Mouse (Mus musculus) splenic B cell, adult 2 months (primary cell): ENCODE results near the gene Cacng4.

Experiments used
- DNase-seq: peaks from one replicate; pipeline ENCODE4 v3.0.0-alpha.2; 2011; ENCODE audit warnings: low read depth, low spot score
- H3K27me3 ChIP-seq: 2 replicates; pipeline ENCODE4 v1.6.1; 2012; ENCODE audit warnings: mild to moderate bottlenecking, low read length, moderate library complexity, mixed read lengths; ENCODE audit not compliant: control insufficient read depth, poor library complexity, insufficient read depth, severe bottlenecking
- H3K36me3 ChIP-seq: 2 replicates; pipeline ENCODE4 v1.6.1; 2012; ENCODE audit warnings: mild to moderate bottlenecking, low read length, moderate library complexity, mixed read lengths; ENCODE audit not compliant: control insufficient read depth, poor library complexity, insufficient read depth, severe bottlenecking

Gene Cacng4

DNA sequence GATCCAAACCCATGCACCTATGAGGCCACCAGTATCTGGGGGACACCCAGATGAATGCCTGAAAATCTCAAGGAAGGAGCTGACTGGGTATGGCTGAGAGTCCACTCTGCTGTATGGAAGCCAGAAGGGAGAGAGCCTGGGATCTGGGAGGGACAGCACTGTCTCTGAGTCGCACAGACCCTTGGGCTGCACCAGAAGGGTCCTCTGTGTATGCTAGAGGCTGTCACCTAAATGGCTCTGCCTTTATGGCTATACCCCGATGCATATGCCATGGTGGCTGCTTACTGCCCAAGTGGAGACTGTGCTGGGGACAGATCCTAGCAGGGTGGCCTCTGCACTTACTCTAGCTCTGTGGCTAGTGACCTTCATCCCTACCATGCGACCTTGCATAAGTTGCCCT is 8.6 kb downstream of the Cacng4 start:
- DNase-seq: no peak
- Histone ChIP-seq H3K36me3 (no peaks in the 10 kb centered on the region), H3K27me3 (no peaks in the 10 kb centered on the region)

GRCm38 (mm10) chr11:107785288-107785687 is 9.1 kb downstream of the Cacng4 start:
- no peak for DNase-seq
- Histone ChIP-seq H3K27me3 (no peaks in the 10 kb centered on the region), H3K36me3 (no peaks in the 10 kb centered on the region)

DNA sequence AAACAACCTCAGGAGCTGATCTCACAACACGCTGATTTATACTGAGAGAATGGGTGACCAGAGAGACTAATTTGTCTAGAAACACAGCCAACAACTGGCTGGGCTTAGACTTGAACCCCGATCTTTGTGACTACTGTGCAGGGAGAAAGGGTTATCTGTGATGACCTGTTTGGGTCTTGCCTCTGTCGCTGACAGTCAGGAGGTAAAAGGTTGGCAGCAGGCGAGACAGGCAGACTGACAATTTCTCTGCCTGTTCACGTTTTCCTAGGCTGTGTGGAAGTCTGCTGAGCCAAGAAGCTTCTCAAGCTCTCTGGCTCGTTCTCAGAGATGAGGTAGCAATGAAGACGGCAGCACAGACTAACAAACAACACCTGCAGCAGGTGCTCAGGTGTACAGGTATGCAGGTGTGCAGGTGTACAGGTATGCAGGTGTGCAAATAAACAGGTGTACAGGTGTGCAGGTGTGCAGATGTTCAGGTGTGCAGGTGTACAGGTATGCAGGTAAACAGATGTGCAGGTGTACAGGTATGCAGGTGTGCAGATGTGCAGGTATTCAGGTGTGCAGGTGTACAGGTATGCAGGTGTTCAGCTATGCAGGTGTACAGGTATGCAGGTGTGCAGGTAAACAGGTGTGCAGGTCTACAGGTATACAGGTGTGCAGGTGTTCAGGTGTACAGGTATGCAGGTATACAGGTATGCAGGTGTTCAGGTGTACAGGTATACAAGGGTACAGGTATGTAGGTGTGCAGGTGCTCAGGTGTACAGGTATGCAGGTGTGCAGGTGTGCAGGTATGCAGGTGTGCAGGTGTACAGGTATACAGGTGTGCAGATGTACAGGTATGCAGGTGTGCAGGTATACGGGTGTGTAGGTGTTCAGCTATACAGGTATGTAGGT is 10.2 kb downstream of the Cacng4 start:
- Histone ChIP-seq H3K36me3 (no peaks in the 10 kb centered on the region), H3K27me3 (no peaks in the 10 kb centered on the region)
- no peak for DNase-seq

GRCm38 (mm10) chr11:107782591-107782990 is 11.8 kb downstream of the Cacng4 start:
- no peaks in the 10 kb centered on the region for H3K27me3 ChIP-seq
- DNase-seq: no peak
- H3K36me3 ChIP-seq: no peaks in the 10 kb centered on the region

GRCm38 (mm10) chr11:107778859-107779258 is 15.5 kb downstream of the Cacng4 start:
- Histone ChIP-seq H3K36me3 (no peaks in the 10 kb centered on the region), H3K27me3 (no peaks in the 10 kb centered on the region)
- no peak for DNase-seq

GRCm38 (mm10) chr11:107777487-107777886 is 16.9 kb downstream of the Cacng4 start:
- Histone ChIP-seq H3K27me3 (no peaks in the 10 kb centered on the region), H3K36me3 (no peaks in the 10 kb centered on the region)
- DNase-seq: no peak

GRCm38 (mm10) chr11:107773312-107773711 is 21.0 kb downstream of the Cacng4 start:
- H3K36me3 ChIP-seq: no peaks in the 10 kb centered on the region
- no peaks in the 10 kb centered on the region for H3K27me3 ChIP-seq
- no peak for DNase-seq

DNA sequence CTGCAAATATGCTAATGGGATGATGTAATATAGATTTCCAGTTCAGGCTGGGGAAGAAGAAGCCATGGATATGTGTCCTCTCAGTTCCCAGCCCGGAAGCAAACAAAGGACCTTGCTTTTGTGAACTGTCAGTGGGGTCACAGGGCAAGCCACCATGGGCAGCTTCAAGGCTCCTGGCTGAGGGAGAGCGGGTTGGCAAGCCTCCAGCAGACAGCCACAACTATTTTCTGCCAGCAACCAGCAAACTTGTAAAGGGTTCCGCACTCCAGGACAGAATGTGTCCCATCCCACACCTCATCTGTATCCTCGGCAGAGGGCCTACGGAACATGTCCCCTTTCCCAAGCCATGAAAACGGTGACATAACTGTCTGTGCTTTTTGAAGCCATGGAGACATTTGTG is 22.4 kb downstream of the Cacng4 start:
- no peaks in the 10 kb centered on the region for H3K27me3 ChIP-seq
- no peak for DNase-seq
- no peaks in the 10 kb centered on the region for H3K36me3 ChIP-seq

DNA sequence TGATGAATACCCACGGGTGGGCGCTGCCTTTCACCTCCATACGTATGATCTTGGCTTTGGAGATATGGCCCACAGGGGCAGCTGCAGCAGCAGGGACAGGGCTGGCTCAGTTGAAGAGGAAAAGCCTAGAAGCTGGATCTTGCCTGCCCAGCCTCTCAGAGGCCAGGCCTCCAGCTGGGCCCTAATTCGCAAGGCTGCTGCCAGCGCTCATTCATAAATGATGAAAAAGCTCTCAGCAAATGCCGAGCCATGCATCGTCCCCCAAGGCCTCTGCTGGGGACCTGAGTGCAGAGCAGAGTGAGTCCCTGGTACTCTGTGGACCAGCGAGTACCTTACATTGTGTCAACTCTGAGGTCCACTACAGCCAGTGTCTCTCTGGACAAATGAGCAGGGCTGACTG is 26.0 kb downstream of the Cacng4 start:
- no peak for DNase-seq
- Histone ChIP-seq H3K27me3 (no peaks in the 10 kb centered on the region), H3K36me3 (no peaks in the 10 kb centered on the region)

GRCm38 (mm10) chr11:107766932-107767331 is 27.4 kb downstream of the Cacng4 start:
- no peak for DNase-seq
- Histone ChIP-seq H3K27me3 (no peaks in the 10 kb centered on the region), H3K36me3 (no peaks in the 10 kb centered on the region)

- no peaks in the 10 kb centered on the region for H3K27me3 ChIP-seq
- H3K36me3 ChIP-seq: no peaks in the 10 kb centered on the region
- no peak for DNase-seq
Observed at GRCm38 (mm10) chr11:107762688-107763460, 31.5 kb downstream of the Cacng4 start.

DNA sequence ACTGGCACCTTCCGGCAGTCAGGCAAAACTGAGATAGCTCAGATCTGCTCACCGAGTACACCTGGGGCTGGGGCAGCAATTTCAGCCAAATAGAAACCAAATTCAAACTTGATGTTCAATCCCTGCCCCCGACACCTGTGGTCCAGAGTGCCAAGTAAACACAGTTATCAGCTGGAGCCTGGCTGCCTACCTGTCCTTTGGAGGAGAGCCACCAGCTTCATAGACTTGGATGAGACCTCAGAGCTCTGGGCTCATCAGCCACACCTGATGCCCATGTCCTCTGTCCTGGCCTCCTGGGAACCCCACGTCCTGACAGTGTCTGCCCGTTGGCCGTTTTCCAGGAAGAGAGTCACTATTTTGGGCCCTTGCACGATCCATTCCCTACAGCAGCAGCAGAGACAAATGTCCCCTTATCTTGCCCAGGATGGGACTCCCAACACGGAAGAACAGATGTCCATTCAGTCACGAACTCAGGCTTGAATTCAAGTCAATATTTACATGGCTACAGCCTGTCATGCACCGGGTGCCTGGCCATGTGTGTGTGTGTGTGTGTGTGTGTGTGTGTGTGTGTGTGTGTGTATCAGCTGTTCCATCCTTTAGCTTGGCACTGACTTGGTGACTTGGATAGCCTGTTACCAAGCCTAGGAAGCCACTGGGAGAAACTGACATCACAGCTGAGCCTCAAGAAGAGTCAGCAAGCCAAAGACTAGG is 32.4 kb downstream of the Cacng4 start:
- Histone ChIP-seq H3K27me3 (no peaks in the 10 kb centered on the region), H3K36me3 (no peaks in the 10 kb centered on the region)
- DNase-seq: no peak

- no peaks in the 10 kb centered on the region for H3K27me3 ChIP-seq
- H3K36me3 ChIP-seq: no peaks in the 10 kb centered on the region
- no peak for DNase-seq
Observed at GRCm38 (mm10) chr11:107760001-107760400, 34.4 kb downstream of the Cacng4 start.

DNA sequence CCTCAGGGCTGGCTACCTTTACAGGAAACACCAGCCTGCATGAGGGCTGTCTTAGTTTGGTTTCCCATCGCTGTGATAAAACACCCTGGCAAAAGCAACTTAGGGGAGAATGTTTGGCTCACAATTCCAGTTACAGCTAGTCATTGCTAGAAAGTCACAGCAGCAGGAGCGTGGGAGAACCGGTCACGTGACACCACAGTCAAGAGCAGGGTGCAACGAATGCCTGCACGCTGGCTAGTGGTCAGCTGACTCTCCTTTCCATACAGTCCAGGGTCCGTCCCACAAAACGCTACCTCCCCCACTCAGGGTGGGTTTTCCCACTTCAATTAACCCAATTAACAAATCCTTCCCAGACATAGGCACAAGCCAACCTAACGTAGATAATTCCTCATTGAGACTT is 34.8 kb downstream of the Cacng4 start:
- H3K27me3 ChIP-seq: no peaks in the 10 kb centered on the region
- no peak for DNase-seq
- no peaks in the 10 kb centered on the region for H3K36me3 ChIP-seq

GRCm38 (mm10) chr11:107749114-107749513 is 45.2 kb downstream of the Cacng4 start:
- no peaks in the 10 kb centered on the region for H3K36me3 ChIP-seq
- DNase-seq: no peak
- H3K27me3 ChIP-seq: no peaks in the 10 kb centered on the region
